Mouse (Mus musculus): Measurements from ENCODE around the gene Mphosph8.

DNA sequence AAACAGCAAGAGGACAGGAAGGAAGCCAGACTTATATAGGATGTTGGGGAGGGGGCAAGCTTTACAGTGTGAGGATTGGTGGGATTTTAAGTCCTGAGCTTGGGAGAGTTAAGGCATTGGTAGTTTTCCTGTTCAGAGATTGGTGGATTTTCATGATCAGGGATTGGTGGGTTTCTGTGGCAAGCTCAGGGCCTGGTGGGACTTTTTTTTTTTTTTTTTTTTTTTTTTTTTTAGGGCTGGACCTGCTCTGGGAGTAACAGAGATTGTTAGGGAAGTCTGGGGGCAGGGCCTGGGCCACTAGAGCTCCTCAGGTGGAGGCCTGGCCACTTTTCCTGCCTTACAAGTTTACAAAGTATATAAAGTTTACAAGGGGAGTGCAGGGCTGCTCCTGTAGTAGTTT, 18.6 kb upstream of the Mphosph8 start:
- TF ChIP-seq CTCF (IDR thresholded peaks at IDR 0.05; ENCODE audit: extremely low read depth, insufficient read length, insufficient replicate concordance, low read depth, low read length) (no peak), POLR2A (IDR thresholded peaks at IDR 0.05; ENCODE audit: low read depth, low read length) (no peak)
